ENCODE assay signal across 18 mouse cellular contexts in genomic region chr2:134942039-134942438, GRCm38 (mm10).
"Had no signal": no experiment of that assay in that cellular context is flagged by ENCODE, and none has a peak within 500 bp of the region (broad histone marks: within the 10 kb centered on the region; RNA-seq: fewer than 3 reads in every experiment).

No protein-coding gene starts in this region.

- H3K9ac ChIP-seq: lung, embryonic 14.5 days; midbrain, embryonic 13.5 days; midbrain, embryonic 15.5 days; neural tube, embryonic 13.5 days; neural tube, embryonic 15.5 days had no signal

- ATAC-seq: midbrain, embryonic 13.5 days; midbrain, embryonic 15.5 days had no signal

- H3K36me3 ChIP-seq: midbrain, embryonic 10.5 days; midbrain, embryonic 13.5 days; midbrain, embryonic 15.5 days; neural tube, embryonic 13.5 days; neural tube, embryonic 15.5 days had no signal

- H3K4me1 ChIP-seq: midbrain, embryonic 15.5 days; neural tube, embryonic 15.5 days had no signal

- H3K27me3 ChIP-seq: midbrain, embryonic 13.5 days; midbrain, embryonic 15.5 days; neural tube, embryonic 13.5 days; neural tube, embryonic 15.5 days had no signal

- H3K4me2 ChIP-seq: lung, embryonic 14.5 days; midbrain, embryonic 13.5 days; midbrain, embryonic 15.5 days; neural tube, embryonic 13.5 days; neural tube, embryonic 15.5 days had no signal

- H3K4me3 ChIP-seq: midbrain, embryonic 10.5 days; midbrain, embryonic 13.5 days; midbrain, embryonic 15.5 days; myocyte; neural tube, embryonic 13.5 days; neural tube, embryonic 15.5 days had no signal

- DNase-seq: lung, adult 18-20 months; lung, embryonic 14.5 days; lung, postnatal 10 days; lung, postnatal 4 days; retina, postnatal 1 day; right cerebral cortex, adult 18-20 months; right cerebral cortex, postnatal 25 days; right cerebral cortex, postnatal 4 days; spleen, adult 18-20 months; thymus, adult 18-20 months; thymus, postnatal 14 days; thymus, postnatal 36 days had no signal

- H3K27ac ChIP-seq: midbrain, embryonic 13.5 days; midbrain, embryonic 15.5 days; neural tube, embryonic 13.5 days; neural tube, embryonic 15.5 days had no signal

- H3K9me3 ChIP-seq: midbrain, embryonic 10.5 days; midbrain, embryonic 13.5 days; midbrain, embryonic 15.5 days; neural tube, embryonic 13.5 days; neural tube, embryonic 15.5 days had no signal
